Mouse (Mus musculus) liver, postnatal 0 days (tissue): ENCODE results near the gene Gkn2.

Experiments used
- CTCF ChIP-seq: sonication (generic); IDR thresholded peaks from 2 replicates; pipeline ENCODE4 v1.5.1; 2016; ENCODE audit warnings: antibody characterized with exemption, low read depth
- EP300 ChIP-seq: IDR thresholded peaks from 2 replicates; pipeline ENCODE4 v1.6.1; 2016; ENCODE audit warnings: antibody characterized with exemption, low read depth, mild to moderate bottlenecking

DNA sequence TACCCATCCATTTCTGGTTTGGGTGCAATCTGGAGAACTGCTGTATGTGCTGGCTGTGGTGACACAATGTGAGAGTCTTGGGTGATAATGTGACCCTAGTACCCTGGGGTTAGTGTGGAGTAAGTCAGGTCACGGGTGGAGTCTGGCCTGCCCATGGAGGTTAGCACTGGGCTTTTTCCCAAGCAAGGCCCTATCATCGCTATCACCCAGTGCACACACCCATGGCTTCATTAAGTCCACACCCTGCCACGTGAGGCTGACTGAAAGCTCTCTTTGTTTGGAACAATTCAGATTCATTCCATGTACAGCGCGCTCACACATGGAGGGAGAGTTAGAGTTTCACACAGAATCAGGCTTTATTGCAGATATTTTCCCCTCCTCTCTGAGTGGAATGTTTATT lies 18.7 kb upstream of the Gkn2 start:
- TF ChIP-seq CTCF (no peak), EP300 (no peak)
